Mouse (Mus musculus): ENCODE measurements around the gene Cmc4.

Gene Cmc4

DNA sequence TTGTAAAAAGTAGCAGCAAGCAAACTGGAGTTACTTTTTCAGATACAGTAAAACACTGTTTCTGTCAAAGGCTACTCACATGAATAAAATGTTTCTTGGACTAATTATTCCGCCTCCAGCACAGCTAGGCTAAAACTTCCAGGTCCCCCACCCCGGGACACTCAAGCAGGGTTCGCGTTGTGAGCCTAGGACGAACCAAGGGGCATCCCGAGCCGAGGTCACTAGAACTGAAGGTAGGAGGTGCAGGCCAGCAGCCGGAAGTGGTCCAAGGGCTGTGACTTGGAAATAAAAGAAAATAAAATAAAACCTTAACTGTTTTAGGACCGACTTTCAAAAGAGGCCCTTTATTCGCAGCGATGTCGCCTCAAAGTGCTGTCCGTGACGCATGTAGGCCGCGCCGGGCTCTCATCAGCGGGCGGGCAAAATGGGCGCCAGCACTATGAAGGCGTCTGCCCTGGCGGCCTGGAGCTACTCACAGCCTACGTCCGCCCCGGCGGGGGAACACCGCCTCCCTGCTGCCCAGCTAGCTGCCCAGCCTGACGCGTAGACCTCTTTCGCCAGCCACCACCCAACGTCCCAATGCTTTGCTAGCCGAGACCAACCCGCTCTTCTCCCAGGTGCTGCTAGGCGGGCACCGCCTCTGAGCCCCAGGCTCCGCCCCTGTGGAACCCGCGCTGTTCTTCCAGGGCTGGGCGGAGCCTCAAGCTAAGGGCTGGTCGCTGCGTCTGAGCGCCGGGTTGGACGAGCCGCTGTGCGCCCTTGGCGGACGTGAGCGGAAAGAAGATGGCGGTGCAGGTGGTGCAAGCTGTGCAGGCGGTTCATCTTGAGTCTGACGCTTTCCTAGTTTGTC, at the start of gene Cmc4, which contains the start of the genes Mtcp1 and Brcc3:
Gene Cmc4 (minus strand): TSS at position 649 of the 850 bp plus-strand sequence.
Gene Mtcp1 (minus strand): TSS at position 653 of the 850 bp plus-strand sequence.
Gene Brcc3 (plus strand): TSS at position 693 of the 850 bp plus-strand sequence.
- peak; percentile 92 for DNase-seq

DNA sequence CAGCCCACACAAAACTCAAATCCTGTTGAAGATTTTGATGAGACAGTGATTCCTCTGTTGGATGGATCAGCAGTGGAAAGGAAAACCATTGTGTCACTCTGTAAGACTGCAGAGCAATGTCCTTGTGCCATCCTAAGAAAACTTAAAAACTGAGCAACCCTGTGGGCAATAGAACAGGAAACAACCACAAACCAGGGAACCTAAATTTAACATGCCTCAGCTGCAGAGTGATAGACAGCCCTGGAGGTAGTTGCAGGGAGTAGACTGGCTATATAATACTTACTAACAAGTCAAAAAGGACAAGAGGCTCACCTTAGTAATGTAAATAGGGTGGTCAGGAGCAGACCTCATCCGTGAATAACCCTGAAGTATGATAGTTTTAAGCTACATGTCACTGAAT, 38.2 kb upstream of the Cmc4 start:
- no peak for DNase-seq

GRCm38 (mm10) chrX:75409711-75410110, 6.7 kb downstream of the Cmc4 start:
- DNase-seq: no peak

DNA sequence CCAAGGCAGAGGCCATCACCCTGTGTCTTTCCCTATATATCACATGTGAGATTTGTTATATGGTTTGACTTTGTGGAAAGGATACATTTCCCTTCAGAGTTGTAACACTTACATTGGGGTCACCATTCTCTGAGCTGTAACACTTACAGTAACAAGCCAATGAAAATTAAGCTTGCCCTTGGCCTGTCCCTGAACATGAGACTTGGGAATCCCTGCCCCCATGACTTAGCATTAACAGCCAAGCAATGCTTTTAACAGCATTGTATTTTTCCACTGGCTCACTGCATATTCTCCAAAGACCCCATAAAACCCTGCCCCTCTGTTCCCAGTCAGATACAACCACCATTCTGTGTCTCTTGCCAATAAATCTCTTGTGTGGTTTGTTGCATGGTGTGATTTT, 13.0 kb downstream of the Cmc4 start:
- DNase-seq: no peak

DNA sequence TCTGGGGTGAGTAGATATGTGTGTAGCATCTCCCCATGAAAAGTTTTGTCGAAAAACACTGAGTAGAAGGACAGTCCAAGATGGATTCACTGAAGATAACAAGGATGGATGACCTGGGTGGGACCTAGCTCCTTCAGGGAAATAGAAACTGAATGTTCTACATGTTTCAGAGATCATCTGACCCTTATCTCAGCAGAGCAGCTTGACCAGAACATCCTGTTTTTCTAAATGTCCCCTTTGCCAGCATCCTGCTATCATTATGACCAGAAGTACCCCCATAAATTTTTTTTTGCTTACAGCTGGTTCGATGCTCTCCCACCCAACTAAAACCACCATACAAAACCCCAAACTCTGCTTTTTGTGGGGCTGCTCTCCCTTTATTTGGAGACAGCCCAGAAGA, 13.7 kb downstream of the Cmc4 start:
- DNase-seq: peak; percentile 6 to 52

- peak in 1 of 2 experiments; percentile 43 for DNase-seq
Observed at GRCm38 (mm10) chrX:75399471-75399870, 16.9 kb downstream of the Cmc4 start.

DNA sequence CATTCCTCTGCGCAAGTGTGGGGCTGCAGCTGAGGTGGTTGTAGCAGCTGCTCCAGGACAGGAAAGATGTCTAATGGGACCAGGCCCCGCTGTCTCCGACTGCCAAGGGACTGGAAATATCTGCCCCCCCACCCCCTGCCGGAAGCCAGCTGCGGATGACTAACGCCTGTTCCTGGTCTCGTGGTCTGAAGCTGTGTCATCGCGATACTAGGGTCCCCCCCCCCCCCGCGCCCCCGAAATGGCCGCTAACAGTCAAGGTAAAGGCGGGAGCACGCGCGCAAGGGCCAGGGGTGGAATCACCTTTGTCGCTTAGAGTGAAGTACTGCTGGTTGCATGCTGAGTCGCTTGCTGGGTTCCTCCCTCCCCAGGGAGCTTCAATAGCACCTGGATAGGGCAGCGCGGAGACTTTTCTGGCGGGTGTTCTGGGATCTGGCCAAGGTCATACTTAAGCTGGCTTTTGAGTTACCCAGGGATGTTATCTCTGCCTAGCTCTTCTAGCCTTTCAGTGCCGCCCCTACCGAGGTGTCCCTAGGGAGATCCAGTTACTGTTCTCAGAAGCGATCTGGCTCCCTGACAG, 34.1 kb downstream of the Cmc4 start, which contains the start of the genes Fundc2 and F8:
Gene Fundc2 (plus strand): TSS at position 205 of the 577 bp plus-strand sequence.
Gene F8 (minus strand): TSS at position 421 of the 577 bp plus-strand sequence.
- peak; percentile 77 to 88 for DNase-seq

DNA sequence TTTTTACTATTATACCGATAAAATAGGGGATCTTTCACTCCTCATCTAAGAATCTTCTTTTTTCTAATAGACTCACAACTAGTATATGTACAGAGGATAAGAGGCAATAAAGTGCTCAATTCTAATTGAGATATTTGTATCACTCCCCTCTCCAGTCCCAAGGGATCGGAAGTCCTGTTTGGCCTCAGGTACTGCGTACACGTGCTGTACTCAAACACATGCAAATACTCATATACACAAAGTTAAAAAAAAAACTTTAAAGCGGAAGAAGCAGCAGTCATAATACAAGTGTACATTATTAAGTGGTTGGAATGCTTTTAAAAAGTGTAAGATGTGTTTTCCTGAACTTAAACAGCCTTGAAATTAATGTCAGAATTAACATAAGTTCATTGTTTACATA, 34.7 kb downstream of the Cmc4 start:
- DNase-seq: no peak

- DNase-seq: no peak
Observed at GRCm38 (mm10) chrX:75381176-75381575, 35.2 kb downstream of the Cmc4 start.

DNA sequence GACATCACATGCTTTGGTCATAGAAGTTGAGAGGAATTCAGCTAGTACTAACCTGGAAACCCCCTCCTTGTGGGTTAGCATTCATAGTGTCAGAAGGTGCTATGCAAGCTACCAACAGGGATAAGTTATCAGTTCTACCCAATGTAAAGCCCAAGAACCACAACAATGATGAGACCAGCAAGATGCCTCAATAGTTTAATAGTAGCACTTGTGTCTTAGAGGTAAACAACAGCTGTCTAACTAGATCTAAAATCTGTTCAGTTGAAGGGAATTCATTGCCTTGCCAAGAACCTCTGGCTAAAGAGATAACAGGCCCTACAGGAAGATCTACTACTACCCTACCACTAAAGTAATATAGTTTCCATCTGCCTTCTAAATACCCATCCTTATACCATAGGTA, 39.6 kb downstream of the Cmc4 start:
- DNase-seq: no peak

DNA sequence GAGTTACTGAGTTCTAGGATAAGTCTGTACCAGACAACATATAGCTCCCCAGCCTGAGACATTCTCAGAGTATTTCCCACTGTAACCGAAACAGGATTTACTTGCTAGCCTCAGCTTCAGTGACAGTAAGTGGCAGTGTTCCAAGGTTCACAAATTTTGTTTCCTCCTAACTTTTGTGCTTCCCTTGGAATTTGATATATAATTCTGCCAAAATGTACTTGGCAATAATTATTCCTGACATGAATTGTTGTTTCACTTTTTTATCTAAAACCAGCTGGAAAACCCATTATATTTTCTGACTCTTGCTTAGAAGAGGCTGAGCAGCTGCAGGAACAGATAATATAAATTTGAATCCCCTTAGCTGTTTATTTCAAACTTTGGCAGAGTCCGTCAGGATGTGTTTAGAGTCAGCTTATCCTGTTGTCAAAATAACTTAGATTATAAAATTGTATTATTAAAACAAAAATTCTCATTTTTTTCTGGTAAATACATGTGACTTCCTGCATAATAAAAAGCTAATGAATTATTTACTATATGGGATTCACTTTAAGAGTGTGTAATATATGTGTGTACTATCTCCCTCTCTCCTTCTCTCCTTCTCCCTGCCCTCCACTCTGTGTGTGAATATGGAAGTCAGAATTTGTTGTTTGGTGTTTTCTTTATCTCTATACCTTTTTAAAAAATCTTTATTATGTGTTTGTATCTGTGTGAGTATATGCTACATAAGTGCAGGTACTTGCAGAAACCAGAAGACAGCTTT, 43.5 kb downstream of the Cmc4 start:
- DNase-seq: peak; percentile 10 to 47

- peak; percentile 14 to 27 for DNase-seq
Observed at GRCm38 (mm10) chrX:75370197-75370596, 46.2 kb downstream of the Cmc4 start.
